Mouse (Mus musculus): ENCODE results near the gene Rps6ka5.
A peak's percentile ranks its signal among the peaks of the same experiment; 100 is the strongest.

The Rps6ka5 gene

GRCm38 (mm10) chr12:100724606-100725457 lies 2.0 kb downstream of the Rps6ka5 start:
- peak; percentile 99 to 100 for DNase-seq

- no peak for DNase-seq
Observed at GRCm38 (mm10) chr12:100724182-100724581, 2.6 kb downstream of the Rps6ka5 start.

GRCm38 (mm10) chr12:100720801-100721200 lies 6.0 kb downstream of the Rps6ka5 start:
- DNase-seq: peak in 1 of 2 experiments; percentile 27

- peak; percentile 75 to 81 for DNase-seq
Observed at GRCm38 (mm10) chr12:100717446-100717845, 9.3 kb downstream of the Rps6ka5 start.

- peak in 1 of 2 experiments; percentile 37 for DNase-seq
Observed at GRCm38 (mm10) chr12:100716969-100717368, 9.8 kb downstream of the Rps6ka5 start.

- no peak for DNase-seq
Observed at GRCm38 (mm10) chr12:100711819-100712218, 15.0 kb downstream of the Rps6ka5 start.

GRCm38 (mm10) chr12:100711116-100711691 lies 15.6 kb downstream of the Rps6ka5 start:
- DNase-seq: no peak

GRCm38 (mm10) chr12:100710432-100710831 lies 16.4 kb downstream of the Rps6ka5 start:
- no peak for DNase-seq

GRCm38 (mm10) chr12:100707312-100707711 lies 19.5 kb downstream of the Rps6ka5 start:
- DNase-seq: no peak

- no peak for DNase-seq
Observed at GRCm38 (mm10) chr12:100705057-100705722, 21.6 kb downstream of the Rps6ka5 start.

GRCm38 (mm10) chr12:100698019-100698418 lies 28.8 kb downstream of the Rps6ka5 start:
- DNase-seq: peak in 1 of 2 experiments; percentile 56

- peak; percentile 66 to 78 for DNase-seq
Observed at GRCm38 (mm10) chr12:100696621-100697020, 30.2 kb downstream of the Rps6ka5 start.

- DNase-seq: peak in 1 of 2 experiments; percentile 45
Observed at GRCm38 (mm10) chr12:100695252-100695651, 31.5 kb downstream of the Rps6ka5 start.

GRCm38 (mm10) chr12:100692208-100692607 lies 34.6 kb downstream of the Rps6ka5 start:
- DNase-seq: no peak

- no peak for DNase-seq
Observed at GRCm38 (mm10) chr12:100690444-100690843, 36.3 kb downstream of the Rps6ka5 start.

- DNase-seq: no peak
Observed at GRCm38 (mm10) chr12:100688177-100688576, 38.6 kb downstream of the Rps6ka5 start.

GRCm38 (mm10) chr12:100687001-100687400 lies 39.8 kb downstream of the Rps6ka5 start:
- DNase-seq: no peak

GRCm38 (mm10) chr12:100681752-100682151 lies 45.0 kb downstream of the Rps6ka5 start:
- DNase-seq: no peak

- peak; percentile 68 to 73 for DNase-seq
Observed at GRCm38 (mm10) chr12:100681241-100681640, 45.5 kb downstream of the Rps6ka5 start.

GRCm38 (mm10) chr12:100680676-100681075 lies 46.1 kb downstream of the Rps6ka5 start:
- DNase-seq: peak; percentile 40 to 59

- DNase-seq: no peak
Observed at GRCm38 (mm10) chr12:100670647-100671199, 56.1 kb downstream of the Rps6ka5 start.

- DNase-seq: peak; percentile 26 to 35
Observed at GRCm38 (mm10) chr12:100665294-100665693, 61.5 kb downstream of the Rps6ka5 start.

GRCm38 (mm10) chr12:100660076-100660475 lies 66.7 kb downstream of the Rps6ka5 start:
- no peak for DNase-seq

All from cerebellum, postnatal 14 days (tissue).